Mouse (Mus musculus): Measurements from ENCODE around the gene Pa2g4. TPM values are rescaled to one million over a fixed set of nuclear protein-coding genes. Genes with fewer than 3 reads are reported as not detected.

The Pa2g4 gene
- total RNA-seq, 4 experiments from 2014 or later, result 57.5 to 60.9 (median 59.4) TPM

DNA sequence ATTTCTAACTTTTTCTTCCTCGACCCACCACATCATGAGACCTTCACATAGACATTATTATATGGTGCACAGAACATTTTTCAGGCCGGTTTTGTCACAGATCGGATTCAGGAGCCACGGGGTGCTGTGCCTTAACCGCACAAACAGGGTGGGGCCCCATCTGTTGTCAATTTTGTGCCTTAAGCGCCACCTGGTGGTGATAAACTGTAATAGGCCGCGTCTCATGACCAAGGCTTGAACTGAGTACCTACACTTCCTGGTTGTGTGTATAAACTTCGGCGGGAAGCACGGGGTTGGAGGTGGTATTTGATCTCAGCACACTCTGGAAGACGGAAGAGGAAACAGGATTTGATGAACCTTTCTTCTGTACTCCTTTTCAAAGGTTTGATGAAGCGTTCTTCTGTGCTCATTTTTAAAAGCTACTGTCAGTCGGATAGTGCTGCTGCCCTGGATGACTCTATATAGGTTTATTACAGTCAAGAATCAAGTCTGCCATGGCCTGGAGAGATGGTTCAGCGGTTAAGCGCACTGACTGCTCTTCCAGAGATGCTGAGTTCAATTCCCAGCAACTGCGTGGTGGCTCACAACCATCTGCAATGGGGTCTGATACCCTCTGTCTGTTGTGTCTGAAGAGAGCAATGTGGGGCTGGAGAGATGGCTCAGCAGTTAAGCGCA, 29.4 kb downstream of the Pa2g4 start:
- peak; percentile 78 to 81 for DNase-seq (ENCODE audit: low spot score in 2 of 2)

DNA sequence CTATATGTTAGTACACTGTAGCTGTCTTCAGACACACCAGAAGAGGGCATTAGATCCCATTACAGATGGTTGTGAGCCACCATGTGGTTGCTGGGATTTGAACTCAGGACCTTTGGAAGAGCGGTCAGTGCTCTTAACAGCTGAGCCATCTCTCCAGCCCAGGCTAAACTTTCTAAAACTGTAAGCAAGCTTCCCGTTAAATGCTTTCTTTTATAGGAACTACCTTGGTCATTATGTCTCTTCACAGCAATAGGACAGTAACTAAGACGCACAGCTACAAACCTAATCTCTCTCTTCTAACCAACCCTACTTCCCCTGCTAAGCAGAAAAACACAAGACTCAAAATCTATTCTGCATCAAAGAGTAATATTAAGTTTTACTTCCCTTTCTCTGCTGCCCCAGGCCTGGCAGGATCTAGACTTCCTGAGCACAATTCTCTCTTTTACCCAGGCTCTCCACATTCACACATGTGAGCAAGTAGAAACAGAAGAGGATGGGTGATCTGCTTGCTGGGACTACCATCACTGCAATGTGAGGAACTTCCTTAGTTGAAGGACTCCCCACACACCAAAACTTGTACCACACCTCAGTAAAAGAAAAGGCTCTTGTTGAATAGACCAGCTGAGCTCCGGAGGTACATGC, 30.0 kb downstream of the Pa2g4 start:
- DNase-seq (ENCODE audit: low spot score in 2 of 2), result no peak

DNA sequence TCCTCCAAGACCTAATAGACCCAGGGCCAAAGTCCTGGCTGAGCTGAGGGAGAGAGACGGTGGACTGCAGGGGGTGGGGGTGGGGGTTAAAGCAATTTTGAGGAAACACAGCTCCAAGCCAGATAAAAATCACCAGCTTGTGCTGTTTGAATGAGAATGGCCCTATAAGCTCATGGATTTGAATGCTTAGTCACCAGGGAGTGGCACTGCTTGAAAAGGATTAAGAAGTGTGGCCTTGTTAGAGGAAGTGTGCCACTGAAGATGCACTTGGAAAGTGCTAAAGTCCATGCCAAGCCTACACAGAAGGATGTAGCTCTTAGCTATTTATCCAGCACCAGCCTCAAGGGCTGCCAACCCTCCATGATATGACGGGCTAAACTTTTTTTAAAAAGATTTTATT, 30.6 kb downstream of the Pa2g4 start:
- DNase-seq (ENCODE audit: low spot score in 2 of 2), result no peak

GRCm38 (mm10) chr10:128526366-128527356, 39.1 kb downstream of the Pa2g4 start:
- no peak for DNase-seq (ENCODE audit: low spot score in 2 of 2)

DNA sequence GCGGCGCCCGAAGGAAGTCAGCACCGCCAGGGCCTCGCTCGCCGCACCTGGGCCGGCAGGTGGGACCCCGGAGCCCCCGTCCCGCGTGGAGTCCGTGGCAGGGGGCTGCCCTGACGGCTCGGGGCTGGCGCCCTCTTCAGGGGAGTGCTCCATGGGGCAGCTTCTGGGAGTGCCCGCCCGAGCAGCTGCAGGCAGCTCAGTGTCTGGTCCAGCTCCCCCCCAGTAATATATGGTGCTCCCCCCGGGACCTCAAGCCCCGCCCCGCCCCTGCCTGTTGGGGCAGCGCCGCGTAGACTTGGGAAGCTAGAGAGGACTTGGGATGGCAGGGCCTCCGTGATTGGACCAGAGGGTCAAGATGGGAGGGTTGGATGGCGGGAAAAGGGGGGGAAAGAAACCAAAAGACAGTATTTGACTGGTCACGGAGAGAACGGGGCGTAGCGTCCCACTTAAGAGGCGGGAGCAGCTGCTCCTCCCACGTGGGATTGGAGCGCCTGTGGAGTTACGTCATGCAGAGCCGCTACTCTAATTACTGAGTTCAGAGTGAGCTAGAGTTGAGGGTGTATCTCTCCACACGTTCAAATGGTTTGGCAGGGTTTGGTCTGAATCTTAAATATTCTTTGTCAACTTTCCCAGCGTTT, 40.0 kb downstream of the Pa2g4 start, which contains the start of gene Esyt1:
Gene Esyt1, minus strand, starts transcription at position 201 of the 638 bp plus-strand sequence.
- peak; percentile 60 to 93 for DNase-seq (ENCODE audit: low spot score in 2 of 2)

GRCm38 (mm10) chr10:128524732-128525662, 40.8 kb downstream of the Pa2g4 start:
- no peak for DNase-seq (ENCODE audit: low spot score in 2 of 2)

GRCm38 (mm10) chr10:128524111-128524731, 41.6 kb downstream of the Pa2g4 start:
- no peak for DNase-seq (ENCODE audit: low spot score in 2 of 2)

DNA sequence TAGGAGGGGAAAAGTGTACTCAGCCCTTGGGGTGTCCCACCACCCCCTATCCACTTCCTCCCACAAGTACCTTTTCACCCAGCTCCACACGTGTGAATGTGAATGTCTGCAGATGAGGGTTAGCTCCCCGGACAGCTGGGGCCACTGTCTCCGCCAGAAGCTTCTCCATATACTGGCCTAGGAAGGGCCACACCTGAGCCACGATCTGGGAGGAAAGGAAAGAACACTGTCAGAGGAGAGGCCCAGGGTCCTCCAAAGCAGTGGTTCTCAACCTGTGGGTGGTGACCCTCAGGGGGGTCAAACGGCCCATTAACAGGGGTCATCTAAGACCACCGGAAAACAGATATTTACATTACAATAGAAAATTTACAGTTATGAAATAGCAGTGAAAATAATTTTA, 43.4 kb downstream of the Pa2g4 start:
- DNase-seq (ENCODE audit: low spot score in 2 of 2), result no peak

DNA sequence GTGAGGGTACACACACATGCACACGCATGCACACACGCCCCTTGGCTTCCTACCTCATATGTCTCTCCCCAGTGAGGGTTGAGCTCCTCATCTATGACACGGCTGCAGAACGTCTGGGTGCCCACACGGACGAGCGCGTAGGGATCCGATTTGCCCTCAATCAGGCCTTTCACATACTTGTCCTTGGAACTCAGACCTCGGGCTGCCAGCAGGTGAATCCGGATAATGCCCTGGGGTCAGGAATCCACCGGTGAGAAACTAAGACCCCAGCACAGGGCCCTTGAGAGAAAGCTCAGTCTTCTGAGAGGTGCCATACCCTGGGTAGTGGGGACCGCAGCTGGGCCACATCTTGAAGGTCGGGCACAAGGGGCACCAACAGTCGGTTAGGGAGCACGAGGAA, 45.2 kb downstream of the Pa2g4 start:
- DNase-seq (ENCODE audit: low spot score in 2 of 2), result no peak

GRCm38 (mm10) chr10:128518833-128519232, 47.0 kb downstream of the Pa2g4 start:
- DNase-seq (ENCODE audit: low spot score in 2 of 2), result no peak

- DNase-seq (ENCODE audit: low spot score in 2 of 2), result no peak
These were observed 49.1 kb downstream of the Pa2g4 start for GRCm38 (mm10) chr10:128516677-128517076.

DNA sequence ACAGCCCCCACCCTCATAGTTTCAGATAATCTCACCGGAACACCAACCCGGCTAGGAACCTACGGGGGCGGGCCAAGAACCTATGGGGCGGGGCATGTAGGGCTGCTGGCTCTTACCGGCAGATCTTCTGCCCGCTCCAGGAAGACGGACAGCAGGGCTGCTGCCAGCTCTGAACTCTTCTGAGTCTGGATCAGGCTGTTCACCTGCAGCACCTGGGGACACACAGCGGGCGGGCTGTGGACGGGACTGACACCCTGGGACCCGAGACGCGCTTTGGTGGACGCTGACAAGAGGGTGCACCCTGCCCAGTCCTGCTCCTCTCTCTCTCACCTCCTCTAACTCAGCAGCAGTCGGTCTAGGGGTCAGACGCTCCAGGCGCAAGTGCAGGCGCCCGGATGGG, 49.8 kb downstream of the Pa2g4 start:
- DNase-seq (ENCODE audit: low spot score in 2 of 2), result no peak

GRCm38 (mm10) chr10:128515044-128515443, 50.7 kb downstream of the Pa2g4 start:
- no peak for DNase-seq (ENCODE audit: low spot score in 2 of 2)

- DNase-seq (ENCODE audit: low spot score in 2 of 2), result no peak
These were observed 54.0 kb downstream of the Pa2g4 start for GRCm38 (mm10) chr10:128511761-128512160.

GRCm38 (mm10) chr10:128511189-128511588, 54.6 kb downstream of the Pa2g4 start:
- DNase-seq (ENCODE audit: low spot score in 2 of 2), result no peak

DNA sequence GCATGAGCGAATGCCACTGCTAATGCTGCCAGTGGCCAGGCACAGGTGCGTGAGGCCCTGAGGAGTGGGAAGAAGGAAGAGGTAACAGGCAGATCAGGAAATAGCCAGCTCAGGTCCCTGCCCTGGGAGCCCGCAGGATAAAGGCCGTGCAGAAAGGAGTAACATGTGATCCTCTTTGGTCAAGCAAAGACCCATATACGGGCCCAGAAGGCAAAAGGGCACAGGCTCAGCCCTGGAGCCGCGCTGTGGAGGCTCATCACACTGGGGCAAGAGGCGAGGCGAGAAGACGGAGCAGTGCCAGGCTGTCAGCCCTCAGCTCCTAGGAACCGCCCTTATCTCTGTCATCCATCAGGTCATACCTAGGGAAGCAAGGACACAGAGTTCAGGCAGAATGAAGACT, 55.5 kb downstream of the Pa2g4 start:
- no peak for DNase-seq (ENCODE audit: low spot score in 2 of 2)

DNA sequence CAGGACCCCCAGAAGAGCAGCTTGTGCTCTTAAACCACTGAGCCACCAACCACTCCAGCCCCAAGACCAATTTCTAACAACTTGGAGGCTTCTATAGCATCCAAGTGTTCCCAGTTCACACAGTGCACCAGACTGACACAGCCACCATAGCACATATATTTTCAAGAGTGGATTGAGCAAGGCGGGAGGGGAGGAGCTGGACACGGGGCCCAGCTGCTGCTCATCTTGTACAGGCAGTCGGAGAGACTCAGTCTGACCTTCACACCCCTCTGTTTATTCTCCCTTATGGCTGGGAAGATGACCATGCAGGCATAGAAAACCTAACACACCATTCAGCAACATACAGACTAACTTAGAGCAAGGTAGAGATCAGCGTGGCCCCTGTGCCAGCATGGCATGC, 56.0 kb downstream of the Pa2g4 start:
- DNase-seq (ENCODE audit: low spot score in 2 of 2), result no peak

- no peak for DNase-seq (ENCODE audit: low spot score in 2 of 2)
These were observed 56.6 kb downstream of the Pa2g4 start for GRCm38 (mm10) chr10:128509203-128509602.

- no peak for DNase-seq (ENCODE audit: low spot score in 2 of 2)
These were observed 57.5 kb downstream of the Pa2g4 start for GRCm38 (mm10) chr10:128508260-128508659.

Measured in left cerebral cortex, adult 8-10 months (tissue).